In the genomic region with DNA sequence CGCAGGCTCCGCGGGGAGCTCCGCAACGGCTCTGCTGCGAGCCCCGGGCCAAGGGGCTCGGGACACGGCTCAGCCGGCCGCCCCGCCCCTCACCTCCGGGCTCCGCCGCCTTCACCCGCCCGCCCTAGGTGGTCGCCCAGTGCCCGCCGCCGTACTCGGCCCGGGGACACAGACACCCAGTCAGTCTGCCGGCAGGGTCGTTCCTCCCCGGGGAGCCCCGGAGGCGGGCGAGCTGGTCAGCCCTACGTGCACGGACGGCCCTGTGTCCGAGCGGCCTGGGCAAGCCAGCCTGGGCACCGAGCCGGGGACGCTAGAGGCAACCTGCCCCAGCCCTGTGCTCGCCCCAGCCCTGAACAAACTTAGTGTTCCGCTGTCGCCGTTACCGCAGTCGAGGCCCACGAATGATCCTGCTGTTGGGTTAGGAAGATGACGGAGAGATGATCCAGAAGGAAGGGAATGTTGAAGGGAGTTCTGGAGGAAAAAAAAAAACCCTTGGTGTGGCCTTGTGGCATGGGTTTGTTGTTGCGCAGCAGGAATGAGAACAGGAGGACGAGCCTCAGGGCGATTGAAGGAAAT, we compare ENCODE assay signal across 8 mouse cellular contexts. TPM values are rescaled to one million over a fixed set of nuclear protein-coding genes. Genes with fewer than 3 reads are reported as not detected.
DNase-seq lines count a peak whose midpoint lies in the region; ATAC-seq and TF ChIP-seq lines count a peak whose summit lies in the region.

No protein-coding gene starts in this region.

- no peaks in the 10 kb centered on the region for H3K9me3 ChIP-seq in forebrain, embryonic 11.5 days (ENCODE audit: control insufficient read depth, low read length)
- no peaks in the 10 kb centered on the region for H3K9me3 ChIP-seq in intestine, embryonic 14.5 days (ENCODE audit: control insufficient read depth, low read length)

- peak overlapping the region; percentile 80 for H3K4me3 ChIP-seq in cerebellum, adult 2 months (replicated peaks; ENCODE audit: insufficient read depth, low read depth, low read length)
- H3K4me3 ChIP-seq in forebrain, embryonic 11.5 days (ENCODE audit: low read depth, low read length) = peak overlapping the region; percentile 91
- H3K4me3 ChIP-seq in intestine, embryonic 14.5 days (ENCODE audit: low read depth, low read length) = peak overlapping the region; percentile 94

- H3K4me1 ChIP-seq in cerebellum, adult 2 months (ENCODE audit: control insufficient read depth, insufficient read depth, low read length) = peaks cover 9% of the 10 kb centered on the region; the same call in 1 of the 2 replicates
- H3K4me1 ChIP-seq in forebrain, embryonic 11.5 days (replicated peaks; ENCODE audit: control insufficient read depth, insufficient read depth, low read length) = no peaks in the 10 kb centered on the region; the same call in 1 of the 2 replicates
- peaks cover 10% of the 10 kb centered on the region for H3K4me1 ChIP-seq in intestine, embryonic 14.5 days (replicated peaks; ENCODE audit: control insufficient read depth, insufficient read depth, low read length)

- H3K4me2 ChIP-seq in forebrain, embryonic 11.5 days (ENCODE audit: low read depth, low read length, severe bottlenecking) = peak overlapping the region; percentile 73
- H3K4me2 ChIP-seq in intestine, embryonic 14.5 days (ENCODE audit: low read length) = peak overlapping the region; percentile 58

- under 1% methylated on average over 48 of the region's 48 CpGs for WGBS in cerebellum, adult 2 months
- WGBS in forebrain, embryonic 11.5 days = under 1% methylated on average over 44 of the region's 48 CpGs
- under 1% methylated on average over 47 of the region's 48 CpGs for WGBS in intestine, embryonic 14.5 days

- TF ChIP-seq POLR2A in cerebellum, adult 2 months (IDR thresholded peaks at IDR 0.05; ENCODE audit: borderline replicate concordance, insufficient read depth, low read length) = no peak

- ATAC-seq in forebrain, embryonic 11.5 days (replicated peaks; ENCODE audit: low FRiP score) = peak; percentile 82; the same call in 1 of the 2 replicates
- ATAC-seq in intestine, embryonic 14.5 days (replicated peaks; ENCODE audit: low FRiP score, low TSS enrichment, low read depth) = peak; percentile 85
- 0 out of 2 replicates have a peak, but pooled peaks have one; percentile 4 for ATAC-seq in megakaryocyte progenitor cell, adult 5-6 weeks (replicated peaks; ENCODE audit: poor library complexity)

- peak overlapping the region; percentile 72 for H3K9ac ChIP-seq in forebrain, embryonic 11.5 days (ENCODE audit: low read length)
- H3K9ac ChIP-seq in intestine, embryonic 14.5 days (ENCODE audit: low read length) = peak overlapping the region; percentile 76

- H3K27ac ChIP-seq in cerebellum, adult 2 months (ENCODE audit: insufficient read depth, low read length) = peak overlapping the region; percentile 2; the same call in 1 of the 2 replicates
- peak overlapping the region; percentile 27; the same call in 1 of the 2 replicates for H3K27ac ChIP-seq in forebrain, embryonic 11.5 days (ENCODE audit: low read depth, low read length)
- H3K27ac ChIP-seq in intestine, embryonic 14.5 days (ENCODE audit: low read depth) = peak overlapping the region; percentile 75

- H3K27me3 ChIP-seq in cerebellum, adult 2 months (ENCODE audit: control insufficient read depth, insufficient read depth, low read length) = no peaks in the 10 kb centered on the region
- H3K27me3 ChIP-seq in forebrain, embryonic 11.5 days (ENCODE audit: control insufficient read depth, insufficient read depth, low read length) = no peaks in the 10 kb centered on the region
- H3K27me3 ChIP-seq in intestine, embryonic 14.5 days (replicated peaks; ENCODE audit: control insufficient read depth, insufficient read depth, low read length) = no peaks in the 10 kb centered on the region

- no peak for DNase-seq in cerebellum, adult 2 months
- DNase-seq in cerebellum, adult 11 months = no peak
- DNase-seq in right cerebral cortex, adult 18-20 months = peak; percentile 46
- no peak for DNase-seq in right cerebral cortex, postnatal 4 days
- no peak for DNase-seq in forebrain, embryonic 11.5 days (ENCODE audit: low spot score)
- DNase-seq in intestine, embryonic 14.5 days (ENCODE audit: low spot score) = peak; percentile 79
- peak; percentile 48 for DNase-seq in urinary bladder, postnatal 25 days (ENCODE audit: low spot score)

- no peaks in the 10 kb centered on the region; the same call in 1 of the 2 replicates for H3K36me3 ChIP-seq in forebrain, embryonic 11.5 days (ENCODE audit: control insufficient read depth, insufficient read depth, low read length)
- peaks cover 24% of the 10 kb centered on the region for H3K36me3 ChIP-seq in intestine, embryonic 14.5 days (ENCODE audit: control insufficient read depth, insufficient read depth, low read length)

- no peak for TF ChIP-seq CTCF in cerebellum, adult 2 months (IDR thresholded peaks at IDR 0.05; ENCODE audit: borderline replicate concordance, insufficient read depth, low read depth, low read length)

RNA-seq across cellular contexts. Expression of a gene that starts 0.4 kb away (rescaled TPM):
- 49.0 and 49.1 TPM in 2 replicates for polyA plus RNA-seq in cerebellum, adult 2 months (2012; rRNA removed)
- 74.2 and 78.2 TPM in 2 replicates for polyA plus RNA-seq in forebrain, embryonic 11.5 days (2014; fragmentation: Nextera tagmentation; extraction: Ambion mirVana)
- polyA plus RNA-seq in intestine, embryonic 14.5 days (2014; fragmentation: Nextera tagmentation; extraction: Ambion mirVana) = 93.9 and 101 TPM in 2 replicates
- total RNA-seq in megakaryocyte progenitor cell, adult 5-6 weeks (2015) = 14.1 and 18.5 TPM in 2 replicates
- total RNA-seq in megakaryocyte progenitor cell, adult 5-6 weeks (2017) = 30.7 and 37.1 TPM in 2 replicates

RNA-seq across cellular contexts. Expression of a gene that starts 0.6 kb away (rescaled TPM):
- polyA plus RNA-seq in cerebellum, adult 2 months (2012; rRNA removed) = 2.4 and 3.1 TPM in 2 replicates
- polyA plus RNA-seq in forebrain, embryonic 11.5 days (2014; fragmentation: Nextera tagmentation; extraction: Ambion mirVana) = 0.99 and 1.4 TPM in 2 replicates
- 0.77 and 2.5 TPM in 2 replicates for polyA plus RNA-seq in intestine, embryonic 14.5 days (2014; fragmentation: Nextera tagmentation; extraction: Ambion mirVana)
- total RNA-seq in megakaryocyte progenitor cell, adult 5-6 weeks (2015) = 0.42 and 1.4 TPM in 2 replicates
- total RNA-seq in megakaryocyte progenitor cell, adult 5-6 weeks (2017) = 1.1 TPM in 1 of 2 replicates, not detected in the other

RNA-seq across cellular contexts. Expression of a gene that starts 47.2 kb away (rescaled TPM):
- polyA plus RNA-seq in cerebellum, adult 2 months (2012; rRNA removed) = 30.2 and 31.4 TPM in 2 replicates
- 68.0 and 72.7 TPM in 2 replicates for polyA plus RNA-seq in forebrain, embryonic 11.5 days (2014; fragmentation: Nextera tagmentation; extraction: Ambion mirVana)
- polyA plus RNA-seq in intestine, embryonic 14.5 days (2014; fragmentation: Nextera tagmentation; extraction: Ambion mirVana) = 33.7 and 41.9 TPM in 2 replicates
- 12.7 and 18.7 TPM in 2 replicates for total RNA-seq in megakaryocyte progenitor cell, adult 5-6 weeks (2015)
- 11.1 and 11.7 TPM in 2 replicates for total RNA-seq in megakaryocyte progenitor cell, adult 5-6 weeks (2017)

RNA-seq across cellular contexts. Expression of a gene that starts 59.4 kb away (rescaled TPM):
- polyA plus RNA-seq in cerebellum, adult 2 months (2012; rRNA removed) = 2.3 and 3.3 TPM in 2 replicates
- 0.88 and 1.0 TPM in 2 replicates for polyA plus RNA-seq in forebrain, embryonic 11.5 days (2014; fragmentation: Nextera tagmentation; extraction: Ambion mirVana)
- polyA plus RNA-seq in intestine, embryonic 14.5 days (2014; fragmentation: Nextera tagmentation; extraction: Ambion mirVana) = 2.9 and 3.0 TPM in 2 replicates
- 17.2 and 21.3 TPM in 2 replicates for total RNA-seq in megakaryocyte progenitor cell, adult 5-6 weeks (2015)
- total RNA-seq in megakaryocyte progenitor cell, adult 5-6 weeks (2017) = 134 and 150 TPM in 2 replicates

Comparison
In these comparisons a context has a peak if more than half of its experiments do, and no peak if none do; other contexts are left out.
1. DNase-seq: peak in right cerebral cortex, adult 18-20 months (single experiment), intestine, embryonic 14.5 days (single experiment) and urinary bladder, postnatal 25 days (single experiment); none in cerebellum, adult 2 months (0 of 2), cerebellum, adult 11 months (single experiment), right cerebral cortex, postnatal 4 days (single experiment) and forebrain, embryonic 11.5 days (single experiment).
2. H3K27ac ChIP-seq: peak in every context shown above with its lines; median percentile 75 in intestine, embryonic 14.5 days; 27 in forebrain, embryonic 11.5 days; 2 in cerebellum, adult 2 months.
3. ATAC-seq: peak in every context shown above with its lines; median percentile 85 in intestine, embryonic 14.5 days; 82 in forebrain, embryonic 11.5 days; 4 in megakaryocyte progenitor cell, adult 5-6 weeks.
4. Peak in every context shown above with its lines, with median percentiles within 50 percentile points of each other: H3K4me3 ChIP-seq.